Mouse (Mus musculus): ENCODE measurements around the gene Tex29. TPM values are rescaled to one million over a fixed set of nuclear protein-coding genes. Genes with fewer than 3 reads are reported as not detected.
"Not testable (repeated sequence)": the region's sequence is repeated elsewhere in the genome, so short reads cannot be mapped to it uniquely, and the experiment has no call there.

Tex29 gene
- polyA plus RNA-seq, 1 experiment = not detected

GRCm38 (mm10) chr8:11834200-11834599, 6.1 kb upstream of the Tex29 start:
- Histone ChIP-seq H3K27ac (ENCODE audit: control insufficient read depth, insufficient read depth, low read depth, low read length, poor library complexity) (no peak overlapping the region), H3K4me3 (replicated peaks; ENCODE audit: control insufficient read depth, low read depth, low read length) (no peak overlapping the region), H3K4me1 (ENCODE audit: control insufficient read depth, insufficient read depth, low read length) (no peaks in the 10 kb centered on the region)
- 89% methylated on average over 5 of the region's 5 CpGs for WGBS
- TF ChIP-seq POLR2A (IDR thresholded peaks at IDR 0.05; ENCODE audit: borderline replicate concordance, control insufficient read depth, low read depth, low read length) (no peak), CTCF (IDR thresholded peaks at IDR 0.05; ENCODE audit: control insufficient read depth, insufficient read depth, low read length) (no peak)

DNA sequence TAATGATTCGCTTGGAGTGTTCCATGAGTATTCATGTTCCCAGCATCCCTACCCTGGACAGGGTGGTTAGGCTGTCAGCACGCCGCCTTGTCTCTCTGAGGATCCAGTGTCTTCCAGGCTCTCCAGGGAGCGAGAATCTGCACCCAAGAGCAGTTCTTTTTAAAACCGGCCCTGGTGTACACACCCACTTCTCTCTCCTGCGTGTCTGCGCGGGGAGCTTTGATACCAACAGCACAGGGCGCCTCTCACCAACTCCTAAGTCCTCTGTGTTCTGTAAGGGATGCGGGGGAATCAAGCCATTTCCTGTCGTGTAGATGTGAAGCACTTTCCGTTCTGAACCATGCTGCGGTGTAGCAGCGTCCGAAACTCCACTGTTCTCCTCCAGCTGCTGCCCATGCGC, 5.6 kb upstream of the Tex29 start:
- WGBS = 87% methylated on average over 16 of the region's 16 CpGs
- TF ChIP-seq CTCF (IDR thresholded peaks at IDR 0.05; ENCODE audit: control insufficient read depth, insufficient read depth, low read length) (no peak), POLR2A (IDR thresholded peaks at IDR 0.05; ENCODE audit: borderline replicate concordance, control insufficient read depth, low read depth, low read length) (no peak)
- Histone ChIP-seq H3K4me1 (ENCODE audit: control insufficient read depth, insufficient read depth, low read length) (no peaks in the 10 kb centered on the region), H3K27ac (ENCODE audit: control insufficient read depth, insufficient read depth, low read depth, low read length, poor library complexity) (no peak overlapping the region), H3K4me3 (replicated peaks; ENCODE audit: control insufficient read depth, low read depth, low read length) (no peak overlapping the region)

DNA sequence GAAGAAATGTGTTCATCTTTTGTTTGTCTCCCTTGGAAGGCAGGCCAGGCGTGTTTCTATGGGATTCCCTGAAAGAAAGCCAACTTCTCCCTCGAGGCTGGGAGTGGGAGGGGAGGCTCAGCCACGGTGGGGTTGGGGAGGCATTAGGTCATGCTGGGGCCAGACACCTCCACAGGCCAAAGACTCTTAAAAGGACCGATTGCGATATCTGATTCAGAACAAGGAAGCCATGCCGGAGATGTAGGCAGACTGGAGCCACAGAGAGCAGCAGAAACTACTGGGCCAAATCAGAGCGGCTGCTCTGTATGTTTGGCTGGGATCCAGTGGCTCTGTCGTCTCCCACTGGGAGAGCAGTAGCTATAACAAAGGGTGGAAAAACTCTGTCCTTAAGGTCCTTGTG, 1.3 kb downstream of the Tex29 start:
- no peak for TF ChIP-seq POLR2A (IDR thresholded peaks at IDR 0.05; ENCODE audit: borderline replicate concordance, control insufficient read depth, low read depth, low read length)
- no peak for TF ChIP-seq CTCF (IDR thresholded peaks at IDR 0.05; ENCODE audit: control insufficient read depth, insufficient read depth, low read length)
- Histone ChIP-seq H3K27ac (ENCODE audit: control insufficient read depth, insufficient read depth, low read depth, low read length, poor library complexity) (no peak overlapping the region), H3K4me3 (replicated peaks; ENCODE audit: control insufficient read depth, low read depth, low read length) (no peak overlapping the region), H3K4me1 (ENCODE audit: control insufficient read depth, insufficient read depth, low read length) (no peaks in the 10 kb centered on the region)
- WGBS = 49% methylated on average over 8 of the region's 8 CpGs

DNA sequence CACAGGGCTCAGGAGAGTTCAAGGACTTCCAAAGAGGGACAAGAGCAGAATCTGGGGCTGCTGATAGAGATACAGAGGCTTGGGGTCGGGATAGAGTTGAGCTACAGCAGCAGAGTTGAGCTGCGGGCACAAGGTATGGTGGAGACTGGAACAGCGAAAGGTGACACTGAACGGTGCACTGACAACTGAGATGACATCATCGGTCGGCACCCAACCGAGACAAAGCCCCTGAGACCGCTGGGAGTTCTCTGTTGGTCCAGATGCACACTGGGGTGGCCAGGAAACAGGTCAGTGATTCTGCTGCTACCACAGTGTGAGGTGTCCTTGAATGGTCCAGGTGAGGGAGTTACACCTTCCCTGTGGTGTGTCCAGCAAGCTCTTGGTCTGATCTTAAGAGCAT, 2.5 kb downstream of the Tex29 start:
- Histone ChIP-seq H3K27ac (ENCODE audit: control insufficient read depth, insufficient read depth, low read depth, low read length, poor library complexity) (no peak overlapping the region), H3K4me1 (ENCODE audit: control insufficient read depth, insufficient read depth, low read length) (no peaks in the 10 kb centered on the region), H3K4me3 (replicated peaks; ENCODE audit: control insufficient read depth, low read depth, low read length) (no peak overlapping the region)
- WGBS = 86% methylated on average over 8 of the region's 8 CpGs
- TF ChIP-seq CTCF (IDR thresholded peaks at IDR 0.05; ENCODE audit: control insufficient read depth, insufficient read depth, low read length) (no peak), POLR2A (IDR thresholded peaks at IDR 0.05; ENCODE audit: borderline replicate concordance, control insufficient read depth, low read depth, low read length) (no peak)

DNA sequence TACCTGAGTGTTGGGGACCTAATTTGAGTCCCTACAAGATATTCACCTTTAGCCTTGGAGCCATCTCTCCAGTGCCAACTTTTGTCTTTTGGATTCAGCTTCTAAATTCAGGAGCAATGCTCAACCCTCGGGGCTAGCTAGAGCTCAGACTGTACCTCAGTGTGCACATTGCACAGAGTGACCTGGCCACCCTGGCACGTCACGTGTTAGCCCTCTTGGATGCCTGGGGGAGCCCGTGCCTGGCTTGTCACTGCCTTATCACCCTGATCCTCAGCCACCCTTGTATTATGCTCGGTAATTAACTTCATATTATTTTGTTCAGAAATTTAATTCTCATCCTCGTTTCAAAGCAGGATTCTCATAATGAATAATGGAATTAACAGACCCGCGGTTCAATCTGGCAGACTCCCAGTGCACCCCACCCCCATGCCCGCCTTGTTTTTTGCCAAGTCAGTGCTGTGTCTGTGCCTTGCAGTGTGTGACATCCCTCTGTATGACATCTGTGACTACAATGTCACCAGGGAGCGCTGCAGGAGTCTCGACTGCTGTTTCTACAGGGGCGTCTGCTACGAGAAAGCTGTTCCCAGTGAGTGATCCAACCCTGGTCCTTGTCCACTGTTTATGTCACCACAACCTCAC, 3.5 kb downstream of the Tex29 start:
- TF ChIP-seq CTCF (IDR thresholded peaks at IDR 0.05; ENCODE audit: control insufficient read depth, insufficient read depth, low read length) (no peak), POLR2A (IDR thresholded peaks at IDR 0.05; ENCODE audit: borderline replicate concordance, control insufficient read depth, low read depth, low read length) (no peak)
- Histone ChIP-seq H3K27ac (ENCODE audit: control insufficient read depth, insufficient read depth, low read depth, low read length, poor library complexity) (no peak overlapping the region), H3K4me1 (ENCODE audit: control insufficient read depth, insufficient read depth, low read length) (no peaks in the 10 kb centered on the region), H3K4me3 (replicated peaks; ENCODE audit: control insufficient read depth, low read depth, low read length) (no peak overlapping the region)
- 76% methylated on average over 13 of the region's 13 CpGs for WGBS

- Histone ChIP-seq H3K4me1 (ENCODE audit: control insufficient read depth, insufficient read depth, low read length) (no peaks in the 10 kb centered on the region), H3K4me3 (replicated peaks; ENCODE audit: control insufficient read depth, low read depth, low read length) (no peak overlapping the region), H3K27ac (ENCODE audit: control insufficient read depth, insufficient read depth, low read depth, low read length, poor library complexity) (no peak overlapping the region)
- TF ChIP-seq POLR2A (IDR thresholded peaks at IDR 0.05; ENCODE audit: borderline replicate concordance, control insufficient read depth, low read depth, low read length) (no peak), CTCF (IDR thresholded peaks at IDR 0.05; ENCODE audit: control insufficient read depth, insufficient read depth, low read length) (no peak)
- WGBS = 88% methylated on average over 7 of the region's 7 CpGs
Measured at GRCm38 (mm10) chr8:11844316-11844685, 4.0 kb downstream of the Tex29 start.

- no peak overlapping the region for H3K4me3 ChIP-seq (replicated peaks; ENCODE audit: control insufficient read depth, low read depth, low read length)
- WGBS = 83% methylated on average over 6 of the region's 6 CpGs
- no peak overlapping the region for H3K27ac ChIP-seq (ENCODE audit: control insufficient read depth, insufficient read depth, low read depth, low read length, poor library complexity)
- TF ChIP-seq CTCF (IDR thresholded peaks at IDR 0.05; ENCODE audit: control insufficient read depth, insufficient read depth, low read length) = no peak
- TF ChIP-seq POLR2A (IDR thresholded peaks at IDR 0.05; ENCODE audit: borderline replicate concordance, control insufficient read depth, low read depth, low read length) = no peak
- H3K4me1 ChIP-seq (ENCODE audit: control insufficient read depth, insufficient read depth, low read length) = no peaks in the 10 kb centered on the region
Measured at GRCm38 (mm10) chr8:11846807-11847206, 6.5 kb downstream of the Tex29 start.

DNA sequence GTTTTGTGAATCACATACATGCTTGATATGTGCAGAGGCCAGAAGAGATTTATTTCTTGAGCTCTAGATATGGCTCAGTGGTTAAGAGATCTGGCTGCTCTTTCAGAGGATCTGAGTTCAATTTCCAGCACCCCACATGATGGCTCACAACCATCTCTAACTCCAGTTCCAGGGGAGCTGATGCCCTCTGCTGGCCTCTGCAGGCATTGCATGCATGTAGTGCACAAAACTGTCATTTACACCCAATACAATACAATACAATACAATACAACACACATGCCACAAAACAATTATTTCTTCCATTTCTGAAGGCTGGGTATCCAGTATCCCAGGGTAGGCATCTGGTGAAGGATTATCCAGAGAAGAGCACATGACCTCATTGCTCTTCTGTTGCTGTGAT, 27.6 kb downstream of the Tex29 start:
- no peak overlapping the region for H3K4me3 ChIP-seq (replicated peaks; ENCODE audit: control insufficient read depth, low read depth, low read length)

DNA sequence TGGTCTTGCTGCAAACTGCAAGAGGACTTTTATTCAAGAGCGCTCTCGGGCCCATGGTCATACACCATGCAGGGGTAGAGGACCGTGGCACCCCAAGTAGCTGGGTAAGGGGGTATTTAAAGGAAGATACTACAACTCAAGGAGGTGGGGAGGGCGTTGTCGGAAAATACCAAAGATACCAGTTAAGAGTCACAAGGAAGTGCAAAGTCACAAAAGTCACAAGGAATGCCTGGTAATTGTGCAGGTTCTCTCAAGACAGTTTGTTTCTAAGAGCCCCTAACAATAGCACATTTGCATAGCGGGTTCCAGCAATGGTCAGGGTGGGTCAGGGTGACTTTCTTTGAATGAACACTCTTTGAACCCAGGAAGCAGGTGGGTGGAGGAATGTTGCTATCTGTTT, 34.0 kb downstream of the Tex29 start:
- not testable (repeated sequence) for H3K4me1 ChIP-seq (ENCODE audit: control insufficient read depth, insufficient read depth, low read length); H3K27ac ChIP-seq (ENCODE audit: control insufficient read depth, insufficient read depth, low read depth, low read length, poor library complexity); H3K4me3 ChIP-seq (replicated peaks; ENCODE audit: control insufficient read depth, low read depth, low read length)
- 83% methylated on average over 6 of the region's 6 CpGs for WGBS

More for the DNA sequence above, 27.6 kb downstream of the Tex29 start:
- peak; percentile 27; the same call in 1 of the 2 replicates for TF ChIP-seq CTCF (IDR thresholded peaks at IDR 0.05; ENCODE audit: control insufficient read depth, insufficient read depth, low read length)
- TF ChIP-seq POLR2A (IDR thresholded peaks at IDR 0.05; ENCODE audit: borderline replicate concordance, control insufficient read depth, low read depth, low read length) = no peak
- H3K27ac ChIP-seq (ENCODE audit: control insufficient read depth, insufficient read depth, low read depth, low read length, poor library complexity) = no peak overlapping the region
- H3K4me1 ChIP-seq (ENCODE audit: control insufficient read depth, insufficient read depth, low read length) = no peaks in the 10 kb centered on the region
